Mouse (Mus musculus): ENCODE measurements at regions not wholly inside any gene's neighbourhood (a gene's known extent, or its start where the extent isn't known, plus 50 kb on each side); places are given as distances from the start of the nearest gene placed in this dataset.

DNA sequence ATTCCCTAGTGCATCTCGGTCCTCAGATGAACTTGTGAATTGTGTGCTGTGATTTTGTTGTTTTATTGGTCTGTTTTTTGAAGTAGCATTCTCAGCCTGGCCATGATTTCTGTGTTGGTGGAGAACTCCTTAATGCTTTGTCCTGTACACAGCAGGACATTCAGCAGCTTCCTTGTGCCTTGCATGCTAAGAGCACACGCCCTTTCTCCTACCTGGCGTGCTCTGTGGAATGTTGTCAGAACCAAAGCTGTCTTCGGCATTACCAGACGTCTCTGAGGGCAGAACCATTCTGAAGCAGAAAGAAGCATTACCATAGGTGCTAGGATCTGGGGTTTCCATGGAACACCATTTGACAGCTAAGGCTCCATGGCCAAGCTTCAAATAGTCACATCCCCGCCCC lies 75.0 kb upstream of the Epc2 start:
- no peak for DNase-seq (ENCODE audit: low spot score)

DNA sequence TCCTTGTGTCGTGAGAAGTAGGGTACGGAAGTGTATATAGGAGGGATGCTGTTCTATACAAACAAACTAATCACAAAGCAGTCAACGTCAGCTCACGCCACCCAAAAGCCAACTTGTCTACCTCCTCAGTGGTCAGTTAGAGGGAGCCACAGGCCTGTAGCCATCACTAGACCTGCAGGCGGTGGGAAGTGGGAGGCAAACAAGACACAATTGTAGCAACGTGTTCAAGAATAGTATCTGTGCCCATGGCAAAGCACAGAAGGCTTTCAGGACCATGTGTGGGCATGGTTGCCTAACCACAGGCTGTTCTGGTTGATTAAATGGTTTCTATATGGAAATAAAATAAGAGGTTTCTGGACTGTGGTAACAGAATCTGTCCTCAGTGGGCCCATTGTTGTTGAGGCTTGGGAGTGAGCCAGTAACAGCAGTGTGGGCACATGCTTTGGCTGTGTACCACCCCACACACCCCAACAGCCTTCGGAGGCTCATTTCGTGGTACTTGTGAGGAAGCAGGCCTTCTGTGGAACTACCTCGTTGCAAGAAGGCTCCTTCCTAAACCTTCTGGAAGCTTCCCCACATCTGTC lies 72.0 kb upstream of the Epc2 start:
- no peak for DNase-seq (ENCODE audit: low spot score)

DNA sequence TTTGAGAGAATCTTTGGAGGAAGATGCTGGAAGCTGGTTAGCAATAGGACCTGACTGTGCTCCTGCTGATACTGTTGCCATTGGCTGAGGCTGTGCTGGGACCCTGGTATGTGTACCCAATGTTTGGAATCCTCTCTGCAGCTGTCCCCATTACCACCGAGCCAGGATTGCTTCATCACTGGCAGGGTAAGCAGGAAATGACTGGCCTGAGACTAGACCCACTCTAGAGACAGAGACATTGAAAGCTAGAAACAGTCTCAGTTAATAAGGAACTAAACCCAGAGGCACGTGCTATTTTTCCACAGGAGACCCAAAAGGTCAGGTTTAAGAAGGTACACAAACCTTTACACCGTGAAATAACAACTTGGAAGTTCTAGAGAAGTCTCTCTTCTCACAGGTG lies 70.3 kb upstream of the Epc2 start:
- peak; percentile 76 for DNase-seq (ENCODE audit: low spot score)

DNA sequence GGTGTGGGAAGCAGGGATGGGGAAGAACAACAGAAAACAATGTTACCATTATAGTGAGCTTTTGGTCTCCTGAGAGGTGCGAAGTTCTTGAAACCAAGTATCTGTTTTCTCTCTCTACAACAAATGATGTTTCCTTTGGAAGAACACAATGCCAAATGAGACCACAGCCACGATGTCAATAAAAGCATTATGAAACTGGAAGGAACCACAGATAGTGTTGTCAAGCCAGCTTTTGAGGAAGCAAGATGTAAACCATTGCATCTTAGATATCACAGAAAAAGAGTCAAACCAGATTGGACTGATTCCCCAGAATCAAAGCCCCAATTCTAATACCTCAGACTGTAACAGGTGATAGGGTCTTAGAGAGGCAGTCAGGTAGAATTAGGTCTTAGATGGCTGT lies 64.5 kb upstream of the Epc2 start:
- no peak for DNase-seq (ENCODE audit: low spot score)

DNA sequence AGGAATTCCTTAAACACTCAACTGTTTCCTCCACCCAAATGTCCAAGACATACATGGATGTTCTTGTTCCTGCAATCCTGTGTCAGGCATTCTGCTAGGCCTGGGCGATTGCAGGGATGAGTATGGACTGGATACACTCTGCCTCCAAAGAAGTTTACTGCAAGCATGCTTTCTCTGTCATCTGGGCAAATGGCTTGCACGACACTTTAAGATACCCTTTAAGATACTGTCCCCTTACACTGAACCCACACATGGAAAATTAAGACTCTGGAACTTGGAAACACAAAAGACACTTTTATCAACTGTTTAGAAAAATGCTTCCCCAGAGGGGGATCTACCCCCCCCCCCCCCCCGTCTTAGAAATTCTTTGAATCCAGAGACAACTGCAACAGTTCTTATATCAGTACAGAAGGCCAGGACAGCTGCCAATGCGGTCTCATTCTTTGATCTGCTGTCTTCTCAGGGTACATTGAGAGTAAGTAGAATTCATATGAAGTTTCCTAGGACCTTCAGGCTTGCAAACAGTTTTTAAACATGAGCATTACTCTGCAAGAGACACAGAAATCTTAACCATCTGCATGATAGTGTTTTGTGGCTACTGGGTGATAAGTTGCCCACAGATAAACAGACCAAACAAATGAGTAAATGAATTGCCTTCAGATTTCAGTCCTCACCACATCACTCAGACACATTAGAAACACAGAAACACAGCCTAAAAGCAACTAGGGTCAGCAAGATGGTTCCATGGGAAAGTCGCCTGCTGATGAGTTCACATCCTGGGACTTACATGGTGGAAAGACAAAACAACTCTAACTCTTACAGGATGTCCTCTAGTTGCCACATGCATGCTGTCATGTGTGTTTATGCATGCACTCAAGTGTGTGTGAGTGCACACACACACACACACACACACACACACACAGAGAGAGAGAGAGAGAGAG lies 59.7 kb upstream of the Epc2 start:
- DNase-seq (ENCODE audit: low spot score): no peak
